Mouse (Mus musculus): ENCODE measurements around the gene Dedd.

GRCm38 (mm10) chr1:171288328-171288727, 40.6 kb upstream of the Dedd start:
- TF ChIP-seq CTCF (IDR thresholded peaks at IDR 0.05; ENCODE audit: extremely low read depth, insufficient read depth, insufficient read length, insufficient replicate concordance) = no peak
- no peak for TF ChIP-seq POLR2A (IDR thresholded peaks at IDR 0.05; ENCODE audit: low read depth, low read length)
